Mouse (Mus musculus) cerebellum, adult 2 months (tissue): ENCODE data around the gene Gfy.

Experiments
- CTCF ChIP-seq: fragments of 200-500 bp; IDR thresholded peaks from 2 replicates; pipeline ENCODE4 v1.5.1; 2011; ENCODE audit warnings: low read depth, mild to moderate bottlenecking, control low read depth, low read length, moderate library complexity, borderline replicate concordance; ENCODE audit not compliant: insufficient read depth
- POLR2A ChIP-seq: fragments of 200-500 bp; IDR thresholded peaks from 2 replicates; pipeline ENCODE4 v1.6.1; 2011; ENCODE audit warnings: low read length, control low read depth, borderline replicate concordance; ENCODE audit not compliant: insufficient read depth

DNA sequence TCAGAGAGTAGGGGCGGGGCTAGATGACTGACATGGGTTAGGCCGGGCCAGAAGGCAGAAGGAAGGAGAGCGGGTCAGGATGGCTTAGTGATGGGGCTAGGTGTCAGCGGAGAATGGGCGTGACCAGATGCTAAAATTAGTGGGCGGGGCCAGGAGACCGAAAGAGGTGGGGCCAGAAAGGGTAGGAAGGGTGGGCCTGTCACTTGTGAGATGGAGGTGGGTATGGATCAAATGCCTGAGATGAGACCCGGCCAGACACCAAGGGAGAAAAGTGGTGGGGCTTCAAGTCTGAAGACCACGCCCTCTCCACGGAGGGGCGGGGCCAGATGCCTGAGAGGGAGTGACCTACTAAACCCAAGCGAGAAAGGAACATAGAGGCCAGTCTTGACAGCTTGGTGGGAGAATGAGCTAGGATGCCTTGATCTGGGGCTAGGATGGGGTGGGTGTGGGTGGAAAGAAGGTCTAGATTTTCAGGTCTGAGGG, 44.8 kb downstream of the Gfy start:
- TF ChIP-seq POLR2A (no peak), CTCF (no peak)
